Mouse (Mus musculus): ENCODE measurements around the gene Farp2.

DNA sequence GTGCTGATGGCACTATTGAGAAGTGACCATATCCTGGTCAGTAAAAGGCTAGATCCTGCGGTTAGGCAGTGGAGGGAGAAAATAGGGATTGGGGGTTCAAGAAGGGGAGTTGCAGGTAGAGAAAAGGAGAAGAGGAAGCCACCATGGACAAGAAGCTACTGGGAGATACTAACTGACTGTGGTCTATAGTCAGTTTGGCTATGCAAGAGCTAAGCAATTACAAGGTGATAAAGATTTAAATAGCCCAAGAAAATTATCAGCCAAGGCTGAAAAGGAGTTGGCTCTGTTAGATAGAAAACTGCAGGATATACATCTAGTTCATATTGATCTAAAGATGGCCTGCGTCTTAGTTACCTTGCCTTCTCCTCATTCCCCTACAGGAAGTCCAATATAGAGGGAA is 130.8 kb downstream of the Farp2 start:
- TF ChIP-seq EP300 (IDR thresholded peaks at IDR 0.05; ENCODE audit: low read depth) (no peak), CTCF (IDR thresholded peaks at IDR 0.05; ENCODE audit: low read depth) (no peak)

All from heart, postnatal 0 days (tissue).